Mouse (Mus musculus) intestine, postnatal 0 days (tissue): Measurements from ENCODE around the gene Rbp2. TPM values are rescaled to one million over a fixed set of nuclear protein-coding genes. Genes with fewer than 3 reads are reported as not detected.

Source experiments
- ATAC-seq: fragments of 200-750 bp; cut with Nextera tagmentation; 2 replicates; pipeline ENCODE4 v1.8.0; 2017; ENCODE audit warnings: mild to moderate bottlenecking, moderate TSS enrichment, moderate library complexity
- H3K27ac ChIP-seq: fragments of 300-500 bp; sonication (generic); 2 replicates; pipeline ENCODE4 v1.5.1; 2014; ENCODE audit warnings: mild to moderate bottlenecking, low read depth, low read length, moderate library complexity
- H3K27me3 ChIP-seq: fragments of 300-500 bp; sonication (generic); replicated peaks from 2 replicates; pipeline ENCODE4 v1.6.1; 2014; ENCODE audit warnings: low read length, mixed read lengths; ENCODE audit not compliant: control insufficient read depth, insufficient read depth
- H3K36me3 ChIP-seq: fragments of 300-500 bp; sonication (generic); 2 replicates; pipeline ENCODE4 v1.6.1; 2014; ENCODE audit warnings: mild to moderate bottlenecking, moderate library complexity; ENCODE audit not compliant: control insufficient read depth, insufficient read depth
- H3K4me1 ChIP-seq: fragments of 300-500 bp; sonication (generic); replicated peaks from 2 replicates; pipeline ENCODE4 v1.6.1; 2014; ENCODE audit warnings: antibody characterized with exemption, low read length, mixed read lengths; ENCODE audit not compliant: control insufficient read depth, insufficient read depth
- H3K4me2 ChIP-seq: fragments of 300-500 bp; sonication (generic); replicated peaks from 2 replicates; pipeline ENCODE4 v1.6.1; 2014; ENCODE audit warnings: low read depth, mild to moderate bottlenecking, moderate library complexity
- H3K4me3 ChIP-seq: fragments of 300-500 bp; sonication (generic); 2 replicates; pipeline ENCODE4 v1.5.1; 2014; ENCODE audit warnings: low read depth, low read length
- H3K9ac ChIP-seq: fragments of 300-500 bp; sonication (generic); 2 replicates; pipeline ENCODE4 v1.6.1; 2014; ENCODE audit warnings: mild to moderate bottlenecking, low read depth, low read length
- H3K9me3 ChIP-seq: fragments of 300-500 bp; sonication (generic); 2 replicates; pipeline ENCODE4 v1.6.1; 2016; ENCODE audit warnings: mixed run types; ENCODE audit not compliant: control insufficient read depth
- CTCF ChIP-seq: sonication (generic); IDR thresholded peaks from 2 replicates; pipeline ENCODE4 v1.5.1; 2016; ENCODE audit warnings: low read depth, mild to moderate bottlenecking, control low read depth, antibody characterized with exemption, moderate library complexity
- WGBS: fragments of 180-500 bp; shearing (Covaris S2); extraction: QIAGEN DNeasy Blood & Tissue Kit; methylation state at CpG from one replicate; pipeline ENCODE4 v1.1.7; 2014; 5-methylcytosine and 5-hydroxymethylcytosine counted together
- polyA plus RNA-seq: library from polyadenylated mRNA; unstranded; fragments of >200 nt; fragmentation: Nextera tagmentation; extraction: Ambion mirVana; gene quantifications from 2 replicates; pipeline ENCODE4 v1.2.1, GENCODE M21; 2015

Rbp2 gene
- polyA plus RNA-seq, 1 experiment from 2014 or later, result 7,837 TPM

- WGBS, result 45% methylated on average over 17 of the region's 17 CpGs
- peak overlapping the region; percentile 63 for H3K27ac ChIP-seq
Observed at GRCm38 (mm10) chr9:98498717-98499268, 12.9 kb downstream of the Rbp2 start.

GRCm38 (mm10) chr9:98499601-98500000, 13.7 kb downstream of the Rbp2 start:
- Histone ChIP-seq H3K27ac (peak overlapping the region; percentile 50), H3K9ac (no peak overlapping the region), H3K27me3 (no peaks in the 10 kb centered on the region), H3K9me3 (no peaks in the 10 kb centered on the region), H3K4me3 (no peak overlapping the region), H3K36me3 (peaks cover 14% of the 10 kb centered on the region; the same call in 1 of the 2 replicates), H3K4me2 (no peak overlapping the region), H3K4me1 (no peaks in the 10 kb centered on the region; the same call in 1 of the 2 replicates)
- no peak for ATAC-seq
- 71% methylated on average over 5 of the region's 5 CpGs for WGBS
- no peak for TF ChIP-seq CTCF

More at GRCm38 (mm10) chr9:98498717-98499268, 12.9 kb downstream of the Rbp2 start:
- no peak overlapping the region for H3K4me3 ChIP-seq
- peaks cover 12% of the 10 kb centered on the region; the same call in 1 of the 2 replicates for H3K36me3 ChIP-seq
- no peaks in the 10 kb centered on the region; the same call in 1 of the 2 replicates for H3K4me1 ChIP-seq
- H3K9ac ChIP-seq, result no peak overlapping the region
- no peak for TF ChIP-seq CTCF
- no peaks in the 10 kb centered on the region for H3K27me3 ChIP-seq
- no peak overlapping the region for H3K4me2 ChIP-seq
- no peaks in the 10 kb centered on the region for H3K9me3 ChIP-seq
- ATAC-seq, result peak; percentile 63

GRCm38 (mm10) chr9:98507480-98507879, 21.6 kb downstream of the Rbp2 start:
- Histone ChIP-seq H3K9me3 (no peaks in the 10 kb centered on the region), H3K4me2 (no peak overlapping the region), H3K4me3 (no peak overlapping the region), H3K27ac (no peak overlapping the region), H3K4me1 (no peaks in the 10 kb centered on the region), H3K36me3 (peaks cover 29% of the 10 kb centered on the region; the same call in 1 of the 2 replicates), H3K9ac (no peak overlapping the region), H3K27me3 (no peaks in the 10 kb centered on the region)
- no peak for ATAC-seq
- TF ChIP-seq CTCF, result no peak
- 29% methylated on average over 6 of the region's 6 CpGs for WGBS

- no peak overlapping the region for H3K9ac ChIP-seq
- H3K4me3 ChIP-seq, result no peak overlapping the region
- peaks cover 20% of the 10 kb centered on the region; the same call in 1 of the 2 replicates for H3K36me3 ChIP-seq
- 92% methylated on average over 6 of the region's 6 CpGs for WGBS
- H3K4me2 ChIP-seq, result no peak overlapping the region
- ATAC-seq, result no peak
- no peak for TF ChIP-seq CTCF
- no peaks in the 10 kb centered on the region for H3K4me1 ChIP-seq
- no peaks in the 10 kb centered on the region for H3K27me3 ChIP-seq
- H3K9me3 ChIP-seq, result no peaks in the 10 kb centered on the region
- no peak overlapping the region for H3K27ac ChIP-seq
Observed at GRCm38 (mm10) chr9:98510363-98511055, 24.6 kb downstream of the Rbp2 start.

- H3K4me1 ChIP-seq, result no peaks in the 10 kb centered on the region
- no peaks in the 10 kb centered on the region for H3K27me3 ChIP-seq
- WGBS, result 63% methylated on average over 2 of the region's 2 CpGs
- H3K9ac ChIP-seq, result no peak overlapping the region
- H3K27ac ChIP-seq, result no peak overlapping the region
- TF ChIP-seq CTCF, result no peak
- no peak overlapping the region for H3K4me3 ChIP-seq
- H3K4me2 ChIP-seq, result no peak overlapping the region
- H3K36me3 ChIP-seq, result no peaks in the 10 kb centered on the region
- ATAC-seq, result no peak
- H3K9me3 ChIP-seq, result no peaks in the 10 kb centered on the region
Observed at GRCm38 (mm10) chr9:98523872-98524271, 38.0 kb downstream of the Rbp2 start.

GRCm38 (mm10) chr9:98524786-98525542, 39.0 kb downstream of the Rbp2 start:
- Histone ChIP-seq H3K4me3 (no peak overlapping the region), H3K4me1 (no peaks in the 10 kb centered on the region), H3K9ac (no peak overlapping the region), H3K27me3 (no peaks in the 10 kb centered on the region), H3K27ac (no peak overlapping the region), H3K9me3 (no peaks in the 10 kb centered on the region), H3K4me2 (no peak overlapping the region), H3K36me3 (no peaks in the 10 kb centered on the region)
- no peak for TF ChIP-seq CTCF
- ATAC-seq, result no peak
- 81% methylated on average over 7 of the region's 7 CpGs for WGBS
